Mouse (Mus musculus): ENCODE results near the gene Ubr2.

DNA sequence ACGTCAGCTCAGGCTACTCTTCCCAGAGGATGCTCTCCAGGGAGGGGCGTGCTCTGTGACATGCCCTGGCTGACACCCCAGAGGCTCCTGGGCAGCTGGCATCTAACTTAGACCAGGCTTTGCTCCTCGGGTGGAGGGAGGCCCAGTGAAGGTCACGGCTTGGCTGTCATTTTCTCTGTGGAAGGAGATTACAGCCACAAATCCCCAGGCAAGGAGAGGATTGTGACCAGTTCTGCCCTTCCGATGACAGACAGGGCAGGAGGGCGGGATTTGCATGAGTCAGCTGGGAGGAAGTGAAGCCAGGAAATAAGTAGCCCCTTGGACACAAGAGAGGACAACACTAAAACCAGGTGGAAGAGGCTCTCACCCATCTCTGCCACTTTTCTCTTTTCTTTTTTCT is 98.0 kb downstream of the Ubr2 start:
- TF ChIP-seq CTCF (IDR thresholded peaks at IDR 0.05; ENCODE audit: borderline replicate concordance, insufficient read depth, low read length) (no peak), POLR2A (IDR thresholded peaks at IDR 0.05; ENCODE audit: low read depth, low read length) (no peak)

All from embryonic fibroblast, embryonic 13.5 days (primary cell).